Mouse (Mus musculus) heart, postnatal 4 days (tissue): Measurements from ENCODE around the gene Etv6. TPM values are rescaled to one million over a fixed set of nuclear protein-coding genes. Genes with fewer than 3 reads are reported as not detected.

Experiments
- DNase-seq: peaks from one replicate; pipeline ENCODE4 v3.0.0; 2021
- total RNA-seq, 2 experiments: library from RNA; stranded (reverse); gene quantifications; 2 replicates each; pipeline ENCODE4 v1.2.3; 2021

Etv6 gene
- total RNA-seq, 2 experiments from 2014 or later: 28.9 to 32.0 TPM

GRCm38 (mm10) chr6:134045092-134045868, 9.8 kb downstream of the Etv6 start:
- DNase-seq: no peak

- DNase-seq: no peak
Measured at GRCm38 (mm10) chr6:134046136-134046535, 10.6 kb downstream of the Etv6 start.

GRCm38 (mm10) chr6:134047249-134047648, 11.7 kb downstream of the Etv6 start:
- DNase-seq: no peak

GRCm38 (mm10) chr6:134047974-134048373, 12.5 kb downstream of the Etv6 start:
- DNase-seq: no peak

GRCm38 (mm10) chr6:134048965-134049364, 13.5 kb downstream of the Etv6 start:
- DNase-seq: no peak

- no peak for DNase-seq
Measured at GRCm38 (mm10) chr6:134050466-134050865, 15.0 kb downstream of the Etv6 start.

GRCm38 (mm10) chr6:134051950-134052349, 16.4 kb downstream of the Etv6 start:
- no peak for DNase-seq

- DNase-seq: no peak
Measured at GRCm38 (mm10) chr6:134053146-134053545, 17.6 kb downstream of the Etv6 start.

- no peak for DNase-seq
Measured at GRCm38 (mm10) chr6:134053566-134053965, 18.1 kb downstream of the Etv6 start.

- DNase-seq: no peak
Measured at GRCm38 (mm10) chr6:134055588-134055987, 20.1 kb downstream of the Etv6 start.

- DNase-seq: no peak
Measured at GRCm38 (mm10) chr6:134058451-134058850, 23.0 kb downstream of the Etv6 start.

GRCm38 (mm10) chr6:134058886-134059551, 23.5 kb downstream of the Etv6 start:
- no peak for DNase-seq

- DNase-seq: no peak
Measured at GRCm38 (mm10) chr6:134059552-134059891, 24.0 kb downstream of the Etv6 start.

GRCm38 (mm10) chr6:134060036-134060435, 24.5 kb downstream of the Etv6 start:
- no peak for DNase-seq

GRCm38 (mm10) chr6:134060811-134061210, 25.3 kb downstream of the Etv6 start:
- DNase-seq: peak; percentile 42

GRCm38 (mm10) chr6:134065018-134065725, 29.7 kb downstream of the Etv6 start:
- DNase-seq: no peak

GRCm38 (mm10) chr6:134066112-134066511, 30.6 kb downstream of the Etv6 start:
- DNase-seq: no peak

GRCm38 (mm10) chr6:134066996-134067395, 31.5 kb downstream of the Etv6 start:
- DNase-seq: no peak

- DNase-seq: no peak
Measured at GRCm38 (mm10) chr6:134067536-134067935, 32.0 kb downstream of the Etv6 start.

- no peak for DNase-seq
Measured at GRCm38 (mm10) chr6:134072439-134072838, 36.9 kb downstream of the Etv6 start.

GRCm38 (mm10) chr6:134072906-134073305, 37.4 kb downstream of the Etv6 start:
- no peak for DNase-seq

- DNase-seq: no peak
Measured at GRCm38 (mm10) chr6:134074353-134074752, 38.9 kb downstream of the Etv6 start.

- DNase-seq: no peak
Measured at GRCm38 (mm10) chr6:134075031-134075430, 39.5 kb downstream of the Etv6 start.
